Mouse (Mus musculus): ENCODE measurements around the gene Gdf2.

DNA sequence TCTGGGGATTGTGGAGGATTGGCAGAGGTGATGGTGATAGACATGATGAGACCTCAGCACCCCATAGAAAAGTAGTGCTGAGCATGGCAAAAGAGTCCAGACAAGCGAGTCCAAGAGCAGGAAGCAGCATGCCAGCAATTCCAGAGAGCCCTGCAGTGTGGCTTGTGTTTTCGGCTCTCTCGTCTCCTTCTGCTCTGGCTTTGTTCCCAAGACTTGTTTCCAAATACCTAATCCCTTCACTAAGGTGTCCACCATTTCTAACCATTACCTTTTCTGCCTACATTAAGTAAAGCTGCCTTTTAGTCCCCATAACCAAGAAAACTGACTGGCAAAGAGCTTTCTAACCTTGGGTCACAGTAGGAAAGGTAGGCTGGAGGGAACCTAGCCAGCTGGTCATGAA is 49.3 kb upstream of the Gdf2 start:
- no peak for TF ChIP-seq POLR2A (IDR thresholded peaks at IDR 0.05; ENCODE audit: control insufficient read depth, low read depth, low read length)
- no peak for TF ChIP-seq CTCF (IDR thresholded peaks at IDR 0.05; ENCODE audit: control insufficient read depth, insufficient read depth, insufficient replicate concordance, low read depth, low read length)

Data from testis, adult 2 months (tissue).